Mouse (Mus musculus): Measurements from ENCODE around the gene Eif5a.

DNA sequence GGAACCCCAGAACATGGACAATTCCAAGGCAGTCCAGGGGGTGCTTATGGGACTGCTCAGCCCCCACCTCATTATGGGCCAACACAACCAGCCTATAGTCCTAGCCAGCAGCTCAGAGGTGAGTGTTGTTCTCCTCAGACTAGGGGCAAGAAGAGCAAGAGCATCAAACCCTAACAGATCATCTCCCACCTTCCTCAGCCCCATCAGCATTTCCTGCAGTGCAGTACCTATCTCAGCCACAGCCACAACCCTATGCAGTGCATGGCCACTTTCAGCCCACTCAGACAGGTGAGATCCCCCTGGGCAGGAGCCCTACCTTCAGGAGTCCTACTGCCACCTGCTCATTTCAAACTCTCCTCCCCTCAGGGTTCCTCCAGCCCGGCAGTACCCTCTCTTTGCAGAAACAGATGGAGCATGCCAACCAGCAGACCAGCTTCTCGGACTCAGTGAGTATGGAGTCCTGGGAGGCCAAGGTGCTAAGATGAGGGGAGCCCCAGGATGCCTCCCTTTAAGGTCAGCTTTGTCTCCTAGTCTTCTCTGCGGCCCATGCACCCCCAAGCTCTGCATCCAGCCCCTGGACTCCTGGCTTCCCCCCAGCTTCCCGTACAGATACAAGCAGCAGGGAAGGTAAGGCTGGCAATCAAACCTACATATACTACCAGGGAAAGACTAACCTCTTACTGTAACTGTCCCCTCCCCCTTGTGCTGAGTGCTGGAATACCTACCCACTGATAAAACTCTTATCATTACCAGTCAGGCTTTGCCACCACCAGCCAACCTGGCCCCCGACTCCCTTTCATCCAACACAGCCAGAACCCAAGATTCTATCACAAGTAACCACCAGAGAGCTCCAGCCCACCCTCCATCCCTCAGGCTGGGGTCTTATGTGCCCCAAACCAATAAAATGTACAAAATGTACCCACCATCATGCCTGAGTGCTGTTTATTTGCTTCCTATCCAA lies 5.8 kb downstream of the Eif5a start:
- no peak for TF ChIP-seq POLR2A (IDR thresholded peaks at IDR 0.05; ENCODE audit: borderline replicate concordance, insufficient read depth, low read length)
- TF ChIP-seq CTCF (IDR thresholded peaks at IDR 0.05; ENCODE audit: borderline replicate concordance, insufficient read depth, low read depth, low read length): no peak

All from cerebellum, adult 2 months (tissue).